Mouse (Mus musculus): ENCODE data around the gene Atxn1.

The Atxn1 gene

GRCm38 (mm10) chr13:45513009-45513984, 451.5 kb downstream of the Atxn1 start:
- DNase-seq, result no peak

GRCm38 (mm10) chr13:45512531-45512930, 452.3 kb downstream of the Atxn1 start:
- DNase-seq, result no peak

GRCm38 (mm10) chr13:45511706-45512435, 452.9 kb downstream of the Atxn1 start:
- DNase-seq, result no peak

- no peak for DNase-seq
Observed at GRCm38 (mm10) chr13:45509366-45509765, 455.4 kb downstream of the Atxn1 start.

GRCm38 (mm10) chr13:45508495-45508894, 456.3 kb downstream of the Atxn1 start:
- peak; percentile 69 to 70 for DNase-seq

GRCm38 (mm10) chr13:45507274-45508229, 457.3 kb downstream of the Atxn1 start, which contains the start of gene Gmpr:
Gmpr (plus strand) TSS chr13:45507444.
- DNase-seq, result peak; percentile 76 to 84

GRCm38 (mm10) chr13:45505546-45505945, 459.3 kb downstream of the Atxn1 start:
- DNase-seq, result no peak

- DNase-seq, result no peak
Observed at GRCm38 (mm10) chr13:45502791-45503190, 462.0 kb downstream of the Atxn1 start.

- DNase-seq, result no peak
Observed at GRCm38 (mm10) chr13:45499906-45500305, 464.9 kb downstream of the Atxn1 start.
